Mouse (Mus musculus) C2C12 (cell line): ENCODE measurements around the gene D130040H23Rik. TPM values are rescaled to one million over a fixed set of nuclear protein-coding genes. Genes with fewer than 3 reads are reported as not detected.
"Not testable (repeated sequence)": the region's sequence is repeated elsewhere in the genome, so short reads cannot be mapped to it uniquely, and the experiment has no call there.

Experiments used
- H3K27me3 ChIP-seq: one replicate; pipeline ENCODE4 v1.6.1; 2011; ENCODE audit not compliant: control insufficient read depth, insufficient read depth, insufficient read length
- H3K36me3 ChIP-seq: one replicate; pipeline ENCODE4 v1.6.1; 2011; ENCODE audit not compliant: control insufficient read depth, insufficient read depth
- H3K4me3 ChIP-seq: one replicate; pipeline ENCODE4 v1.5.1; 2011; ENCODE audit warnings: mild to moderate bottlenecking, control low read depth; ENCODE audit not compliant: poor library complexity, insufficient read depth, severe bottlenecking
- H3K79me2 ChIP-seq: one replicate; pipeline ENCODE4 v1.6.1; 2011; ENCODE audit not compliant: control insufficient read depth, insufficient read depth
- H3K79me3 ChIP-seq: one replicate; pipeline ENCODE4 v1.6.1; 2011; ENCODE audit warnings: low read depth, control low read depth
- H3ac ChIP-seq: one replicate; pipeline ENCODE3; 2011; ENCODE audit warnings: low read depth; ENCODE audit not compliant: control insufficient read depth, insufficient read length
- CEBPB ChIP-seq: IDR thresholded peaks from one replicate; pipeline ENCODE4 v1.6.1; 2011; ENCODE audit warnings: low read depth, mild to moderate bottlenecking, control low read depth, moderate library complexity
- CTCF ChIP-seq: IDR thresholded peaks from one replicate; pipeline ENCODE4 v1.5.1; 2011; ENCODE audit not compliant: control insufficient read depth, insufficient read depth, insufficient read length
- FOSL1 ChIP-seq: IDR thresholded peaks from one replicate; pipeline ENCODE4 v1.8.0; 2011; ENCODE audit warnings: mild to moderate bottlenecking, low read length; ENCODE audit not compliant: poor library complexity, insufficient read depth, severe bottlenecking
- MAX ChIP-seq: IDR thresholded peaks from one replicate; pipeline ENCODE4 v1.6.1; 2011; ENCODE audit warnings: mild to moderate bottlenecking, control low read depth
- MYOD1 ChIP-seq: IDR thresholded peaks from one replicate; pipeline ENCODE4 v1.6.1; 2011; ENCODE audit warnings: low read depth; ENCODE audit not compliant: control insufficient read depth, insufficient read length
- MYOG ChIP-seq: IDR thresholded peaks from one replicate; pipeline ENCODE4 v1.6.1; 2011; ENCODE audit not compliant: control insufficient read depth, insufficient read length; ENCODE audit errors: extremely low read depth
- USF1 ChIP-seq: IDR thresholded peaks from one replicate; pipeline ENCODE4 v1.6.1; 2011; ENCODE audit warnings: low read depth, mild to moderate bottlenecking, control low read depth, moderate library complexity
- polyA plus RNA-seq: library from polyadenylated mRNA; unstranded; fragments of >200 nt; fragmentation: generic; extraction: Trizol; gene quantifications from one replicate; pipeline ENCODE4 v1.2.1, GENCODE M21; 2012; ENCODE audit warnings: missing spikeins

D130040H23Rik gene
- polyA plus RNA-seq, 1 experiment: 0.13 TPM

DNA sequence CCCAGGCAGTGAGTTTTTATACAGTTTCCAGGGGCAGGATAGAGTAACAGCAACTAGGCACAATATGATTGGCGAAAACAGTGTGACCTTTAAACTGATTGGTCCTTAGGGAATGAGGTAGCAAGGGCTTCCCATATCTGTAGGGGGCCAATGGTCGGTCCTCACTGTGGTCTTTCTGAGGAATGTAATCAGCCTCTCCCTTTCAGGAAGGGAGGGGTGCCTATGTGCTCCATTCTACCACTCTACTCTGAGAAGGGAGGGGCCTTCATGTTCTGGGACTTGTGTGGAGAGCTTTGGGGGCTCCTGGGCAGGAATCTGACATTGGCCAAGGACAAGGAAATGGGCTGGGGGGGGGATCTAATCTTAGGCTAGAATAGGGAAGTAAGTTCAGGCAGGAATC, 53.9 kb downstream of the D130040H23Rik start:
- no peaks in the 10 kb centered on the region for H3K79me2 ChIP-seq
- no peaks in the 10 kb centered on the region for H3K36me3 ChIP-seq
- no peak overlapping the region for H3K4me3 ChIP-seq
- H3K79me3 ChIP-seq: no peaks in the 10 kb centered on the region
- TF ChIP-seq USF1 (no peak), FOSL1 (no peak), MAX (no peak), CTCF (no peak), MYOD1 (no peak), MYOG (no peak), CEBPB (no peak)
- H3K27me3 ChIP-seq: no peaks in the 10 kb centered on the region
- no peak overlapping the region for H3ac ChIP-seq

DNA sequence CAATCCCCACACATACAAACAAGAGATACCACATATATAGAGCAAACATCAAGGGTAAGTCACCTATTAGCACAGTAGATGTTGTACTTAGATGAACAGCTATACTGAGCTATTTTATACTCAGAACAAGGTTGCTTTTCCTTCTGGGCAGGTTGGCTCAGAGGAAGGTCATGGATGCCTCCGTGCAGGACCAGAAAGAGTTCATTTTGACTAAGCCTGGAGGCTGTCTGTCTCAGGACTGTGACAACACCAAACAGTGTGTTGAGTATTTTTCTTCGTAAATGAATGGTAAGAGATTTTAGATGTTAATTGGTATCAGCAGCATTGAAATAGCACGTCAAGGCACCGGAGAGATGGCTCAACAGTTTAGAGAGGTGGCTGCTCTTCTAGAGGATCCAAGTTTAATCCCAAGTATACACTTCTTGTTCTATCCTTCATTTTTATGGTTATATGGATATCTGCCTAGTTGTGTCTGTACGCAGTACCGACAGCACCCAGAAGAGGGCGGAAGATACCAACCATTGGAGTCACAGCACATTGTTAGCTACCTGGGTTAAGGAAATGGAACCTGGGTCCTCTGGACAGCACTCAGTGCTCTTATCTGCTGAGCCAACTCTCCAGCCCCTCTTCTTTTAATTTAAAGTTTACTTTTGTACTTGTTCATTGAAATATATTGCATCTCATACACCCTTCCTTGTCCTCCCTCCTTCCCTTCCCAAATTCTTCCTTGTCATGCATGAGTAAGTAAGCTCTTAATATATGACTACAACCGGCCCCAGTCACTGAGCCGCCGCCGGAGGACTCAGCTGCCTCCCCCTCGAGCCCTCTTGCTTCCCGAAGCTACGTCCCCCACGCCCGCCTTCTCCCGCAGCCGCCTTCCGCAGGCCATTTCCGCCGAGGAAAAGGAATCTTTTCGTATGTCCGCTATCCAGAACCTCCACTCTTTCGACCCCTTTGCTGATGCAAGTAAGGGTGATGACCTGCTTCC, 57.7 kb downstream of the D130040H23Rik start:
- H3K36me3 ChIP-seq: no peaks in the 10 kb centered on the region
- H3K27me3 ChIP-seq: no peaks in the 10 kb centered on the region
- H3ac ChIP-seq: no peak overlapping the region
- H3K79me2 ChIP-seq: no peaks in the 10 kb centered on the region
- H3K79me3 ChIP-seq: no peaks in the 10 kb centered on the region
- no peak overlapping the region for H3K4me3 ChIP-seq
- no peak for TF ChIP-seq FOSL1

DNA sequence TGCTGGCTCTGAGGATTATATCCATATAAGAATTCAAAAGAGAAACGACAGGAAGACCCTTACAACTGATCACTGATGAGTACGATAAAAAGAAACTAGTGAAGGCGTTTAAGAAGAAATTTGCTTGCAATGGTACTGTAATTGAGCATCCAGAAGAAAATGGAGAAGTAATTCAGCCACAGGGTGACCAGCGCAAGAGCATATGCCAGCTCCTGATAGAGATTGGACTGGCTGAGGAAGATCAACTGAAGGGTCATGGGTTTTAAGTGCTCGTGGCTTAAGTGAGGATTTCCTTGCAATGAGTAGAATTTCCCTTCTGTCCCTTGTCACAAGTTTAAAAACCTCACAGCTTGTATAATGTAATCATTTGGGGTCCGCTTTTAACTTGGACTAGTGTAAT, 58.4 kb downstream of the D130040H23Rik start:
- not testable (repeated sequence) for H3ac ChIP-seq, H3K36me3 ChIP-seq, H3K79me2 ChIP-seq, H3K79me3 ChIP-seq, H3K27me3 ChIP-seq, H3K4me3 ChIP-seq

Other genes with a start within 250 kb of the D130040H23Rik start
- gene Zfp930, start 62.0 kb upstream of the D130040H23Rik start, polyA plus RNA-seq: 2.6 TPM
- gene Gm9495, start 182.5 kb downstream of the D130040H23Rik start, polyA plus RNA-seq: not detected